Mouse (Mus musculus): ENCODE measurements at regions not wholly inside any gene's neighbourhood (a gene's known extent, or its start where the extent isn't known, plus 50 kb on each side); places are given as distances from the start of the nearest gene placed in this dataset.

- no peak for ATAC-seq
- TF ChIP-seq EP300 (IDR thresholded peaks at IDR 0.05; ENCODE audit: low read depth) (no peak), CTCF (IDR thresholded peaks at IDR 0.05; ENCODE audit: low read depth) (peak; percentile 17; the same call in 1 of the 2 replicates)
These were observed 176.0 kb upstream of the Pabpc6 start for GRCm38 (mm10) chr17:9845451-9846075.

GRCm38 (mm10) chr17:9841103-9841502 is 171.6 kb upstream of the Pabpc6 start:
- no peak overlapping the region for H3K4me3 ChIP-seq (ENCODE audit: low read depth, low read length)
- no peak for ATAC-seq
- no peaks in the 10 kb centered on the region for H3K4me1 ChIP-seq (ENCODE audit: insufficient read depth)
- no peak for DNase-seq
- no peaks in the 10 kb centered on the region for H3K9me3 ChIP-seq (ENCODE audit: low read length)
- TF ChIP-seq EP300 (IDR thresholded peaks at IDR 0.05; ENCODE audit: low read depth) (no peak), CTCF (IDR thresholded peaks at IDR 0.05; ENCODE audit: low read depth) (no peak)
- H3K36me3 ChIP-seq (replicated peaks; ENCODE audit: insufficient read depth, low read length) = no peaks in the 10 kb centered on the region
- H3K9ac ChIP-seq (replicated peaks) = no peak overlapping the region
- no peaks in the 10 kb centered on the region for H3K27me3 ChIP-seq (ENCODE audit: insufficient read depth, low read length)
- no peak overlapping the region for H3K27ac ChIP-seq (ENCODE audit: low read depth)
- no peak overlapping the region for H3K4me2 ChIP-seq (ENCODE audit: low read depth, low read length)
- 76% methylated on average over 2 of the region's 2 CpGs for WGBS (ENCODE audit: insufficient replicate concordance)

More at GRCm38 (mm10) chr17:9845451-9846075, 176.0 kb upstream of the Pabpc6 start:
- Histone ChIP-seq H3K4me1 (ENCODE audit: insufficient read depth) (no peaks in the 10 kb centered on the region), H3K4me3 (ENCODE audit: low read depth, low read length) (no peak overlapping the region), H3K36me3 (replicated peaks; ENCODE audit: insufficient read depth, low read length) (no peaks in the 10 kb centered on the region), H3K9me3 (ENCODE audit: low read length) (no peaks in the 10 kb centered on the region), H3K9ac (replicated peaks) (no peak overlapping the region), H3K27ac (ENCODE audit: low read depth) (no peak overlapping the region), H3K4me2 (ENCODE audit: low read depth, low read length) (no peak overlapping the region), H3K27me3 (ENCODE audit: insufficient read depth, low read length) (no peaks in the 10 kb centered on the region)
- WGBS (ENCODE audit: insufficient replicate concordance) = 67% methylated on average over 4 of the region's 4 CpGs
- no peak for DNase-seq

GRCm38 (mm10) chr17:9839256-9839655 is 169.7 kb upstream of the Pabpc6 start:
- DNase-seq (no peak), ATAC-seq (no peak)
- 73% methylated on average over 7 of the region's 7 CpGs for WGBS (ENCODE audit: insufficient replicate concordance)
- H3K4me3 ChIP-seq (ENCODE audit: low read depth, low read length) = no peak overlapping the region
- no peaks in the 10 kb centered on the region for H3K4me1 ChIP-seq (ENCODE audit: insufficient read depth)
- no peak overlapping the region for H3K27ac ChIP-seq (ENCODE audit: low read depth)
- H3K9ac ChIP-seq (replicated peaks) = no peak overlapping the region
- no peak overlapping the region for H3K4me2 ChIP-seq (ENCODE audit: low read depth, low read length)
- no peaks in the 10 kb centered on the region for H3K27me3 ChIP-seq (ENCODE audit: insufficient read depth, low read length)
- TF ChIP-seq EP300 (IDR thresholded peaks at IDR 0.05; ENCODE audit: low read depth) (no peak), CTCF (IDR thresholded peaks at IDR 0.05; ENCODE audit: low read depth) (no peak)
- no peaks in the 10 kb centered on the region for H3K36me3 ChIP-seq (replicated peaks; ENCODE audit: insufficient read depth, low read length)
- no peaks in the 10 kb centered on the region for H3K9me3 ChIP-seq (ENCODE audit: low read length)

GRCm38 (mm10) chr17:9836995-9837842 is 167.7 kb upstream of the Pabpc6 start:
- no peak for TF ChIP-seq CTCF (IDR thresholded peaks at IDR 0.05; ENCODE audit: low read depth)
- TF ChIP-seq EP300 (IDR thresholded peaks at IDR 0.05; ENCODE audit: low read depth) = no peak
- no peak overlapping the region for H3K27ac ChIP-seq (ENCODE audit: low read depth)
- H3K4me3 ChIP-seq (ENCODE audit: low read depth, low read length) = no peak overlapping the region
- no peaks in the 10 kb centered on the region for H3K36me3 ChIP-seq (replicated peaks; ENCODE audit: insufficient read depth, low read length)
- H3K9ac ChIP-seq (replicated peaks) = no peak overlapping the region
- ATAC-seq = no peak
- no peaks in the 10 kb centered on the region for H3K4me1 ChIP-seq (ENCODE audit: insufficient read depth)
- no peak for DNase-seq
- H3K4me2 ChIP-seq (ENCODE audit: low read depth, low read length) = no peak overlapping the region
- no peaks in the 10 kb centered on the region for H3K9me3 ChIP-seq (ENCODE audit: low read length)
- 83% methylated on average over 7 of the region's 7 CpGs for WGBS (ENCODE audit: insufficient replicate concordance)
- no peaks in the 10 kb centered on the region for H3K27me3 ChIP-seq (ENCODE audit: insufficient read depth, low read length)

GRCm38 (mm10) chr17:9829895-9830294 is 160.4 kb upstream of the Pabpc6 start:
- H3K27ac ChIP-seq (ENCODE audit: low read depth) = no peak overlapping the region
- WGBS (ENCODE audit: insufficient replicate concordance) = 80% methylated on average over 5 of the region's 5 CpGs
- TF ChIP-seq CTCF (IDR thresholded peaks at IDR 0.05; ENCODE audit: low read depth) = no peak
- H3K4me1 ChIP-seq (ENCODE audit: insufficient read depth) = no peaks in the 10 kb centered on the region
- no peaks in the 10 kb centered on the region for H3K9me3 ChIP-seq (ENCODE audit: low read length)
- H3K27me3 ChIP-seq (ENCODE audit: insufficient read depth, low read length) = no peaks in the 10 kb centered on the region
- no peaks in the 10 kb centered on the region for H3K36me3 ChIP-seq (replicated peaks; ENCODE audit: insufficient read depth, low read length)
- DNase-seq (no peak), ATAC-seq (no peak)
- no peak overlapping the region for H3K4me3 ChIP-seq (ENCODE audit: low read depth, low read length)
- no peak overlapping the region for H3K9ac ChIP-seq (replicated peaks)
- H3K4me2 ChIP-seq (ENCODE audit: low read depth, low read length) = no peak overlapping the region

GRCm38 (mm10) chr17:9821358-9821757 is 151.8 kb upstream of the Pabpc6 start:
- H3K4me1 ChIP-seq (ENCODE audit: insufficient read depth) = no peaks in the 10 kb centered on the region
- no peak for ATAC-seq
- no peaks in the 10 kb centered on the region for H3K36me3 ChIP-seq (replicated peaks; ENCODE audit: insufficient read depth, low read length)
- H3K9ac ChIP-seq (replicated peaks) = no peak overlapping the region
- 75% methylated on average over 4 of the region's 4 CpGs for WGBS (ENCODE audit: insufficient replicate concordance)
- H3K9me3 ChIP-seq (ENCODE audit: low read length) = no peaks in the 10 kb centered on the region
- TF ChIP-seq CTCF (IDR thresholded peaks at IDR 0.05; ENCODE audit: low read depth) (no peak), EP300 (IDR thresholded peaks at IDR 0.05; ENCODE audit: low read depth) (no peak)
- H3K4me2 ChIP-seq (ENCODE audit: low read depth, low read length) = no peak overlapping the region
- no peak overlapping the region for H3K4me3 ChIP-seq (ENCODE audit: low read depth, low read length)
- DNase-seq = no peak
- no peak overlapping the region for H3K27ac ChIP-seq (ENCODE audit: low read depth)
- H3K27me3 ChIP-seq (ENCODE audit: insufficient read depth, low read length) = no peaks in the 10 kb centered on the region
